Mouse (Mus musculus): Measurements from ENCODE around the gene Itgb3. TPM values are rescaled to one million over a fixed set of nuclear protein-coding genes. Genes with fewer than 3 reads are reported as not detected.

Gene Itgb3
- polyA plus RNA-seq, 1 experiment = 25.0 TPM

DNA sequence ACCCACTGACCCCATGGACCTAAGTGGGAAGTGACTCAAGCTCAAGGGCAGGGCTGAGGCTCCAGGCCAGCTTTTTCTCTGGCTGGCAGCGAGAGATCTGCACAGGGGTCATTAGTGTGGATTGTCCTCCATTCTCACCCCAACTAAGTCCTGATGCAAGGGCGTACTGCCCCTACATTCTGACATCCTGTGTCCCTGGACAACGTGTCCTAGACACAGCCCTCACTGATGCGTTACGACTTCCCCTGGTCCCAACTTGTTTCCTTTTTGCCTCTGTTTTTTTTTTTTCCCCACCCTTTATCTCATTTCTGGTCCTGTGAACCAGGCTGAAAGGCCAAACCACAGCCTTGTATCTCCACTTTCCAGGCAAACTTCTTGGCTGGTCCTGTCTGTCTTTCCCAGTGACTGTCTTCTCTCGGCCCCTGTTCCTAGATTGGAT is 10.9 kb downstream of the Itgb3 start:
- no peaks in the 10 kb centered on the region for H3K27me3 ChIP-seq (ENCODE audit: control insufficient read depth, insufficient read depth, insufficient read length)
- H3K79me2 ChIP-seq (ENCODE audit: control insufficient read depth, insufficient read depth) = peaks cover 25% of the 10 kb centered on the region
- TF ChIP-seq MYOG (IDR thresholded peaks at IDR 0.05; ENCODE audit: control insufficient read depth in 1 of 3, insufficient read depth in 1 of 3, insufficient read length in 2 of 3, low read depth in 2 of 3) (no peak), SRF (IDR thresholded peaks at IDR 0.05; ENCODE audit: control insufficient read depth, insufficient read length, low read depth) (no peak), MAX (IDR thresholded peaks at IDR 0.05; ENCODE audit: low read depth) (no peak), E2F4 (IDR thresholded peaks at IDR 0.05; ENCODE audit: insufficient read depth) (no peak), USF1 (IDR thresholded peaks at IDR 0.05; ENCODE audit: low read depth) (no peak), POLR2A (IDR thresholded peaks at IDR 0.05; ENCODE audit: insufficient read length, low read depth) (no peak), TCF3 (IDR thresholded peaks at IDR 0.05; ENCODE audit: insufficient read length, low read depth) (no peak), TCF12 (IDR thresholded peaks at IDR 0.05; ENCODE audit: insufficient read depth, poor library complexity, severe bottlenecking) (no peak), MYOD1 (IDR thresholded peaks at IDR 0.05; ENCODE audit: control insufficient read depth in 1 of 3, insufficient read length in 2 of 3, low read depth in 2 of 3) (no peak), REST (IDR thresholded peaks at IDR 0.05; ENCODE audit: insufficient read depth, insufficient read length) (no peak), CEBPB (IDR thresholded peaks at IDR 0.05; ENCODE audit: insufficient read depth, poor library complexity, severe bottlenecking) (no peak), POLR2AphosphoS2 (IDR thresholded peaks at IDR 0.05; ENCODE audit: insufficient read length, low read depth) (no peak)
- no peak overlapping the region for H3ac ChIP-seq (ENCODE audit: control insufficient read depth, insufficient read length)
- no peaks in the 10 kb centered on the region for H3K36me3 ChIP-seq (ENCODE audit: control insufficient read depth, insufficient read depth)
- H3K4me2 ChIP-seq (ENCODE audit: low read depth) = peak overlapping the region; percentile 60
- H3K4me3 ChIP-seq = no peak overlapping the region

DNA sequence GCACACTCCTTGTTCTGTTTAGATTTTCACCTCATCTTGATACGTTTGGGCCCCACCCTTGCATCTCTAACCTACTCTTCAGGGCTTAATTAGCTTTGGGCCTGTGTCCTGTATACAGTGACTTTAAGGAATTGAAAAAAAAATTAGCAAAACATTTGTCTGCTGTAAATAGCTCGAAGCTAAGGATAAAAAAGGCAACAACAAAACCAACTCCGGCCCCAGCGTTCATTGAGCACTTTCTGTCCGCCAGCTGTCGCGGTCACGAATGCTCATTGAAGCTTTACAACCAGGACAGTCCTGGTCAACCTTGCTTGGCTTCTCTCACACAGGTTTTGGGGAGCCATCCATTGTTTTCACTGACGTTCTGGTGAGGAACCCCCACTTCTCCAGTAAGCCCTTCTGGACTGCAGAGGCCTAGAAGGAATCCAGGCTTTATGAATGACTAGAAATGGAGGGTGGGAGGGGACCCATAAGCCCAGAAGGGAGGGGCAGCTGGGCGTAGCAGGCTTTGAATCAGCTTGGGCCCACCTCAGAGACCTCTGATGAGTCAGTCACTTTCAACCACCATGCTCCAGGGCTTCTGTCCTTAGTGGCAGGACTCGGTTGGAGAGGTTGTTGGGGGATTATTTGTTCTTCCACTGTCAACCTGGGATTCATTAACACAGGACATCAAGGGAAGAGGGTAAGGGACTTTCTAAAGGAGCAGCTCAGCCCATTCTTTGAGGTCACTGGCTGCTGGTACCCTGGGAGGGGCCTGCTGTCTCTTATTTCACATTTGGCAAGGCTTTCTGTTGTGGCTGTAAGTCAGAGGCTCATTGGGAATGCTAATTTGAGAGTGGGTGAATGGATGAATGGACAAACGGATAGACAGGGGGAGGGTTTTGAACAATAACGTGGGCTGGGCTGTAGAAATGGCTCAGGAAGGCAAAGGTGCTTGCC is 11.6 kb downstream of the Itgb3 start:
- H3K4me3 ChIP-seq = no peak overlapping the region
- H3K4me2 ChIP-seq (ENCODE audit: low read depth) = peak overlapping the region; percentile 60
- H3ac ChIP-seq (ENCODE audit: control insufficient read depth, insufficient read length) = no peak overlapping the region
- H3K27me3 ChIP-seq (ENCODE audit: control insufficient read depth, insufficient read depth, insufficient read length) = no peaks in the 10 kb centered on the region
- no peaks in the 10 kb centered on the region for H3K36me3 ChIP-seq (ENCODE audit: control insufficient read depth, insufficient read depth)
- 0 out of 2 replicates have a peak, but pooled peaks have one; percentile 10 for TF ChIP-seq CEBPB (IDR thresholded peaks at IDR 0.05; ENCODE audit: insufficient read depth, poor library complexity, severe bottlenecking)
- TF ChIP-seq USF1 (IDR thresholded peaks at IDR 0.05; ENCODE audit: low read depth) = no peak
- peak in 2 of 3 experiments; percentile 23 to 61 for TF ChIP-seq MYOG (IDR thresholded peaks at IDR 0.05; ENCODE audit: control insufficient read depth in 1 of 3, insufficient read depth in 1 of 3, insufficient read length in 2 of 3, low read depth in 2 of 3)
- no peak for TF ChIP-seq TCF12 (IDR thresholded peaks at IDR 0.05; ENCODE audit: insufficient read depth, poor library complexity, severe bottlenecking)
- TF ChIP-seq SRF (IDR thresholded peaks at IDR 0.05; ENCODE audit: control insufficient read depth, insufficient read length, low read depth) = no peak
- TF ChIP-seq TCF3 (IDR thresholded peaks at IDR 0.05; ENCODE audit: insufficient read length, low read depth) = no peak
- no peak for TF ChIP-seq REST (IDR thresholded peaks at IDR 0.05; ENCODE audit: insufficient read depth, insufficient read length)
- TF ChIP-seq MYOD1 (IDR thresholded peaks at IDR 0.05; ENCODE audit: control insufficient read depth in 1 of 3, insufficient read length in 2 of 3, low read depth in 2 of 3) = no peak
- H3K79me2 ChIP-seq (ENCODE audit: control insufficient read depth, insufficient read depth) = peaks cover 25% of the 10 kb centered on the region

DNA sequence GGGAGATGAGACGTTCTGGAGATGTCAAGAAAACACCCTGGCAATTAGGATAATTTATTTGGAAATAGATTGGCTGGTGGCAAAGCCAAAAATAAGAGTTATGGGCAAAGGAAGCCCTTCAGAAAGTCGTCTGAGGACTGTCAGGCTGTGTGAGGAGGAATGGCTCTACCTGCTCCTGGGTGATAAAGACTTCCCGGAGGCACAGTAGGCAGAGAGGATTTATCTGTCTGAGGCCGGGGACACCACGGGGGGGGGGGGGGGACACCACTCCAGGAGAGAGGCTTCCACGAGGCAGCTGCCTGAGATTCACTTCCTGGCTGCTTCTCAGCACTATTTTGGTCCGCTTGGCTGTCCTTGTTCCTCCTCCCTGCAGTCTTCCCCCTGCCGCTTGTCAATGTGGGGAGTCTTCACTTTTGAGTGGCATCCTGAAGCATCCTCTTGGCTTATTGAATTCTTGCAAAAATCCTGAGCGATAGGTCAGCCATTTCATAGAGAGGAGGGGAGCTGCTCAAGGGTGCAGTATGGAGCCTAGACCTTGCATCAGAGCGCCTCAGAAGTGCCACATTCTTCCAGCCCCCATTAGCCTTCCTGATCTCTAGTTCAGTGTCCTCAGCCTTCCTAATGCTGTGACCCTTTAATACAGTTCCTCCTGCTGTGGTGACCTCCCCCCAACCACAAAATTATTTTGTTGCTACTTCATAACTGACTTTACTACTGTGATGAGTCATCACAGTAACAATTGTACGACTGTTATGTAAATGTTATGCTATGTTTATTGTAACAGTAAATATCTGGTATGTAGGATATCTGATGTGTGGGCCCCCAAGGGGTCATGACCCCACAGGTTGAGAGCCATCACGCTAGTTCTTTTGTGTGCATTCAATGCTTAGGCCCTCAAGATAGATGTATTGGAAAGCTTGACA is 14.5 kb downstream of the Itgb3 start:
- Histone ChIP-seq H3K27me3 (ENCODE audit: control insufficient read depth, insufficient read depth, insufficient read length) (no peaks in the 10 kb centered on the region), H3K36me3 (ENCODE audit: control insufficient read depth, insufficient read depth) (no peaks in the 10 kb centered on the region), H3ac (ENCODE audit: control insufficient read depth, insufficient read length) (no peak overlapping the region), H3K4me2 (ENCODE audit: low read depth) (peak overlapping the region; percentile 57), H3K4me3 (no peak overlapping the region), H3K79me2 (ENCODE audit: control insufficient read depth, insufficient read depth) (peaks cover 16% of the 10 kb centered on the region)
- no peak for TF ChIP-seq CEBPB (IDR thresholded peaks at IDR 0.05; ENCODE audit: insufficient read depth, poor library complexity, severe bottlenecking)
- no peak for TF ChIP-seq TCF3 (IDR thresholded peaks at IDR 0.05; ENCODE audit: insufficient read length, low read depth)
- TF ChIP-seq MYOD1 (IDR thresholded peaks at IDR 0.05; ENCODE audit: control insufficient read depth in 1 of 3, insufficient read length in 2 of 3, low read depth in 2 of 3) = peak in 1 of 3 experiments; percentile 26
- no peak for TF ChIP-seq MAX (IDR thresholded peaks at IDR 0.05; ENCODE audit: low read depth)

DNA sequence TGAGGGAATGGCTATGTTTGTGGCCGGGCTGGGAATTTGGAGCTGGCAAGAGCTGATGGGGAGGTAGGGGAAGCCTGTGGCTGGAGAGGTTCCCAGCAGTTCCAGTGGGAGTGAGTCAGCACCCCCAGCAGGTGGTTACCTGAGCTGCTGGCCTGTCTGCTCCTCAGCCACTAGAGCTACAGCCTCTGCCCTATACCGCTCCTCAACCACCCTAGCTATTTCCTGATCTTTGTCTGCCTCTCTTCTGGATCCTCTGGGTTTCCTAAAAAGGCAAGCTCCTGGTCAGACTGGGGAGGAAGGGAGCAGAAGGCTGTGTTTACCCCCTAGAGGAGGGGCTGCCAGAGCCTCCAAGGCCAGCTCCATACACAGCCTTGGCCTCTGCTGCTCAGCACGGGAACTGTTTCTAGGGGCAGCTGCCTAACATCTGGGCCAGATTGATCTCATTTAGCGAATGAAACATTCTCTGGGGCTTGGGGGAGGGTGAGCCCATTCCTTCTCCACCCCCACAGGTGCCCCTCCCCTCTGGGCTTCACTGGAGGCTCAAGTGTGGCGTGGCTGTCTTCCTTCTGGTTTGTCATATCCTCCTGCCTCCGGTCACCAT is 17.1 kb downstream of the Itgb3 start:
- TF ChIP-seq MYOG (IDR thresholded peaks at IDR 0.05; ENCODE audit: control insufficient read depth in 1 of 3, insufficient read depth in 1 of 3, insufficient read length in 2 of 3, low read depth in 2 of 3) (peak in 1 of 3 experiments; percentile 57), CEBPB (IDR thresholded peaks at IDR 0.05; ENCODE audit: insufficient read depth, poor library complexity, severe bottlenecking) (no peak), SRF (IDR thresholded peaks at IDR 0.05; ENCODE audit: control insufficient read depth, insufficient read length, low read depth) (peak; percentile 72), REST (IDR thresholded peaks at IDR 0.05; ENCODE audit: insufficient read depth, insufficient read length) (no peak), MYOD1 (IDR thresholded peaks at IDR 0.05; ENCODE audit: control insufficient read depth in 1 of 3, insufficient read length in 2 of 3, low read depth in 2 of 3) (peak in 2 of 3 experiments; percentile 39 to 60), TCF3 (IDR thresholded peaks at IDR 0.05; ENCODE audit: insufficient read length, low read depth) (no peak), TCF12 (IDR thresholded peaks at IDR 0.05; ENCODE audit: insufficient read depth, poor library complexity, severe bottlenecking) (no peak), MAX (IDR thresholded peaks at IDR 0.05; ENCODE audit: low read depth) (no peak)
- H3ac ChIP-seq (ENCODE audit: control insufficient read depth, insufficient read length) = no peak overlapping the region
- no peaks in the 10 kb centered on the region for H3K27me3 ChIP-seq (ENCODE audit: control insufficient read depth, insufficient read depth, insufficient read length)
- peak overlapping the region; percentile 60 for H3K4me2 ChIP-seq (ENCODE audit: low read depth)
- H3K4me3 ChIP-seq = no peak overlapping the region
- peaks cover 25% of the 10 kb centered on the region for H3K79me2 ChIP-seq (ENCODE audit: control insufficient read depth, insufficient read depth)
- no peaks in the 10 kb centered on the region for H3K36me3 ChIP-seq (ENCODE audit: control insufficient read depth, insufficient read depth)
